Mouse (Mus musculus) c-Kit-positive CD71-negative TER-119-negative erythroid progenitor cells, embryonic 14.5 days (primary cell): ENCODE results near the gene Samd10.

Source experiments
- DNase-seq: peaks from one replicate; pipeline ENCODE4 v3.0.0-alpha.2; 2013; ENCODE audit warnings: low read depth

Gene Samd10

DNA sequence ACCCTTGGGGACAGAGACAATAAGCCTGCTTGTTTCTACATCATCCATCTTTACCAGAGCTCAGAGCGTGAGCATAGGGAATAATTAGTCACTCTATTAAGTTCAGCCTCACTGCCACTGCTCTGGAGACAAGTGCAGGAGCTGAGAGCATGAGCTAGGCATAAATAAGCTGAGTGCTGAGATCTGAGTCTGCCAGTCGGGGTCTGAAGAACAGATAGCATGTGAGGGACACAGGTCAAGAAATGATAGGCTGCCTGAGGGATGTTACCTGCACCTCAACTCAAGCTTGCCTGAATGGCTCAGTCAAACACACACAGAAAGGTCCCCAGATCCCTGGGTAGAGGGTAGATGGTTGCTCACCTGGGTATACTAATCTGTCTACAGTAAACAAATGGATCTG, 21.9 kb downstream of the Samd10 start:
- no peak for DNase-seq

DNA sequence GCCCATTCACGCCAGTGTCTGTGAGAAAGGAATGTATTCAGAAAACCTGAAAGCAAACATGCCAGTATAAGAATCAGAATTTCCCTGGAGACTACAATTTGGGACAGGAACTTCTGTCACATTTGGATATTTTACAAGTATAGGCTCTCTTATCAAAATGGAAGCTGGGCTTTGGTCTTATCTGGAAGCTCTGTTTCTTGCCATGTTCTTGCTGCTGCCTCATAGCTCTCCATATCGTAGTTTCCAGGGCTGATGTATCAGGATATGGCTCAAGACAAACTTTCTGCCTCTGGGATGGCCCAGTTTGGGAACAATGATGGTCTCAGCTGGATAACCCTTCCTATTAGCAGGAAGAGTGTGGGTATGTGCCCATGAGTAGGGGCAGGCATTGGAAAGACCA, 22.4 kb downstream of the Samd10 start:
- DNase-seq = no peak

DNA sequence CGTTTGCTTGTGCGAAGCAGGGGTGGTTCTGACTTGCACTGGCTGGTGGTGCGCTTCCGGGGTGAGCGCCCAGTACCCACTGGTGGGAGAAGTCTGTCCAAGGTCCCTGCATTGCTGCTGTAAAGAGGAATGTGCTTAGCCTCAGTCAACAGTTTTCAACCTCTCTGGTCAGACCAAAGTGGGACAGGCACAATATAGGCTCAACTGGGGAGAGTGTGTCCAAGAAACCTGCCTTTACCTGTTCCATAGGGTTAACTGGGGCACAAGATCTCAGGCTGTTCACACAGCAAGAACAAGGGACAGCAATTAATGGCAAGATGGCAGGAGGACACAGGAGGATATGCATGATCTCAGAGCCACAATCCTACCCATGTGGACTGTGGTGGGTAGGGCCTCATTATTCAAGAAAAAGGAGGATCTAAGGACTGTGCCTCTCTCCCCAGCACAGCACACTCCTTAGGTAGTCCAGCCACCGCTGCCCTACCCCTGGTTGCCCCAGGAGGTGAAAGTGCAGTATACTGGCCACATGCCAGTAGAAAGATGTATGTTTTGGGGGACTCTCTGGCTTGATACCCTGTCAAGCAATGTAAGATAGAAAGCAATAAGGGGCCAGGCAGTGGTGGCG, 24.0 kb downstream of the Samd10 start:
- no peak for DNase-seq

- DNase-seq = no peak
These were observed 25.1 kb downstream of the Samd10 start for GRCm38 (mm10) chr2:181573961-181574360.

DNA sequence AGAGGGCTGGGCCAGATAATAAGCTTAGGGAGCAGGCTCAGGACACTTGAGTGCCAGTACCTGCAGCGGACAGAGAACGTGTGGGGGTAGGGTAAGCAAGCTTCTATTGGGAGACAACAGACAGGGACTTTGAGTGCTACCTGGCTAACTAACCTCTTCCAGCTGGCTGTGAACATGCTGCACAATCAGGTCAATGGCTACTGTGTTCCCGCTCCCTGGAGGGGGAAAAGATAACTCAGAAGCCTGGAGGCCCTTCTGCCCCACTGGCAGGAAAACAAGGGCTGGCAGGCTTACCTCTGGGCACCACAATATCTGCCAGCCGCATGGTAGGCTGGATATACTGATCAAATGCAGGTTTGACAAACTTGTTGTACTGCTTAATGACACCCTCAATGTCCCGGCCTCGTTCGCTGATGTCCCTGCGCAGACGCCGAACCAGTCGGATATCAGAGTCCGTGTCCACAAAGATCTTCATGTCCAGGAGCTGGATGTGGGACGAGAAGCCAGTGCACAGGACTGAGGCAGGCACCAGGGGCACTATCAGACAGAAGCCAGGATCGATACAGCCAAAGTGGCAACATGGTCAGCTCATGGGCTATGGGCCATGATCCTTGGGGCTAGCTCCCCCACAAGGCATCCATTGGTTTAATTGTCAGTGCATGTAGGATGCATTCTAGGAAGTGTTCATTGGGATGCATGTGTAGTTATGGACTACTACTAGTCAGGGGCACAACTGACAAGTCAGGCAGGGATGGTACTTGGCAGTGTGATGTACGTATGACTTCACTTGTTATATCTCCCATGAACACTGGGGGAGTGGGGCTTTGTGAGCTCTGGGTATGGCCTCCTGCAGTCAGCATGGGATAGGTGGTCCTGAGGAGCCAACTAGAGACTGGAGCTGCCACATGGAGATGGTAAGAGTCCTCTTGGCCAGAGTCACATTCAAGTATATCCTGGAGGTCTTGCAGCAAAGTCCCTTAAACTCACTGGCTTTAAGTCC, 25.8 kb downstream of the Samd10 start:
- DNase-seq = no peak

DNA sequence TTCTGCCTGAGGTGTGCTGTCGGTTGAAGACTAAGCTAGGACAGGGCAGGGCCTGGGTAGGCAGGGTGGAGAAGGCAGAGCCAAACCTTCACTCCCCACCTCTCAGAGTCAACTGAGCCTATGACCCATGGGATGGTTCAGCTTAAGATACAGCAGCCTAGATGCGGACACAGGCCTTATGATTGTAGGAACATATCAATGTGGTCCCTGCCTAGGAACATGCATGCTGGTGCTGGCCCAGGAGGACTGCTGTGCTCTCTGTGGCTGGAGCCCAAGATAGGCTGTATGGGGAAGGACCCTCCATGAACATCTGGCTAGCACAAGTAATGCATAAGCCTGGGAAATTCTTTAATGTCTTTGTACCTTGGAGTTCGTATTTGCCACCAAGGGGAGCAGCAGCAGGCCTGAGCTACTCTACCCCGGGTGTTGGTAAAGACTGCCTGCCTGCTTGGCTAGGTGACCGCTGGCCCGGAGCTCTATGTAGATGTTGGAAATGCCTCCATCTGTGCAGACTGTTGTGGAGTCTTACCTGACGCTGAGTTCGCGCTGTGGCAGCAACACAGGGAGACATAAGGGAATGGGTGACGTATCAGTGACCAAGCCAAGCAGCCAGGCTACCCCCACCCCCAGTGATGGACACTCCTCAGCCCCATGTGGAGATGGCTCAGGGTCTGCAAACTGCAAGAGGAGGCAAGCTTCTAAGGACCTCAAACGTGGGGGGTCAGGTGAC, 26.9 kb downstream of the Samd10 start:
- DNase-seq = no peak

DNA sequence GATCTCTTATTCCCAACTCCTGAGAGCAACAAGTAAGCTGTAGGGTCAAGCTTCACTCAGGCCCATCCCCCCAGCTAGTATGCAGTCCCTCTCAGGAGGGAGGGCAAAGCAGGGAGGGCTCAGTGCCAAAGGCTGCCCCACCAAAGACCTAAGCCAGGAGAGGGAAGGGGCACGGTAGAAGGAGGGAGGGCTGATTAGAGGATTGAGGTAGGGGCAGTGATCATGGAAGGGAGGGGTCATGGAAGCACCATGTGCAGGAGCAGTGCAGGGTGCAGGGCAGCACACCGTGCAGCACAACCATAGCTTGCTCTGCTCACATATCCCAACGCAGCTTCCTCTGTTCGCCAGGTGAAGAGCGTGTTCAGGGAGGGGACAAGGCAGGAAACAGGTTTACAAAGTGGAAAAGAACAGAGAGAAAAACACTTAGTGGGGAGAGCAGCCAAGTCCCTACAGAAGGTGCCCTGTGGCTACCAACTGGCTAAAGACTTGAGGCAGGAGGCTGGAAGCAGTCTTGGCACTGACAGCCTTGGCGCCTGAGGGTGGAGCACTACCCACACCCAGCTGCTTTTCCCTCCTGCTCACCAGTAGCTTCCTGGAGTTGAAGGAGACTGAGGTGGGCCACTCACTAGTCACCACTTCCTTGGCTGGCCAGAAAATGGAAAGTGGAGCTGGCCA, 28.0 kb downstream of the Samd10 start:
- DNase-seq = no peak

DNA sequence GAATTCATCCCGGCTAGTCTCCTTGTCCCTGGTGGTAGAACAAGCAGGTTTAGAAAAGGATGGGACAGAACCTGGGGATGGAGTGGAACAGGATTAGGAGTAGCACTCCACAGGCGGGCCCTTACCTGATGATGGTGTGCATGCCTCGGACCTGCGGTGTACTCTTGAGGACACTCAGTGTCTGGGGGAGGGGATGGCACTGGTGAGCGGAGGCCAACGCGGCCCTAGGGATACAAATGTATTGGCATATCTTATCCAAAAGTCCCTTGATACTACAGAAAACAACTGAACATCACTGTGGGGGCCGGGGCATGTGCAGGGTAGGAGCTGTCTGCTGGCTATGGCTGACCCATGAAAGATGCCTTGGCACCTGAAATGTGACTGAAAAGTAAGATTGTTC, 28.6 kb downstream of the Samd10 start:
- DNase-seq = no peak

GRCm38 (mm10) chr2:181569856-181570255, 29.2 kb downstream of the Samd10 start:
- no peak for DNase-seq

DNA sequence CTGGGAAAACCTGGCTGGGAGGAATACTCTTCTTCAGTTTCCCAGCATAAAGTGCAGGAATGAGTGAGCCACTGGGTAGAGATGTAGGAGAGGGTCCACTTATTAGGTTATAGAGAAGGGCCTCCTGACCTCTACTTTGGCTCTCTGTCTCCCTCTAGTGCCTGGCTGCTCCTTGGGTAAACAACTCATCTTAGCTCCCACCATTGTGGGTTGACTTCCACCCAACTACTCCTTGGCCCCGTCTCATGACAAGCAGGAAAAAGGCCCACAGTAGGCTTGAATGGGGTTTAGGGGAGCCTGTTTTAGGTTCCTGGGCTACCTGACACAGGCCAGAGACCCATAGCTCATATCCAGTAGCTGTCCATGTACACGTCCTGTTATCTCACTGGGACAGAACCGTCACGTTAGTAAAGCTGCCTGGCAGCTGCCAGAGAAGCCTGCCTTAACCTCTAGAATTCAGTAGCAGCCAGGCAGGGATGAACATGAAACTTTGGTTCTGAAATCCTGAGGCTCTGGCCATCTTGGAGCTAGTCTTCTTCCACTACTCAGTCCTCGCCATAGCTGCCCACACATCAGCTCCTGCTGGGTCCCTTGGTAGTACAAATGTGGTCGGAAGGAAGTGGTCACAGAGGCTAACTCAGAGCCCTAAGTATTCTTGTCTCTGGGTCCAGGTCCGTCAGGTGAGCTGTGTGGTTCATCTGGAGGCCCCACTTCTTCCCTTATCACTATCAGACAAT, 30.6 kb downstream of the Samd10 start:
- DNase-seq = peak; percentile 62

GRCm38 (mm10) chr2:181567338-181567737, 31.7 kb downstream of the Samd10 start:
- DNase-seq = no peak

DNA sequence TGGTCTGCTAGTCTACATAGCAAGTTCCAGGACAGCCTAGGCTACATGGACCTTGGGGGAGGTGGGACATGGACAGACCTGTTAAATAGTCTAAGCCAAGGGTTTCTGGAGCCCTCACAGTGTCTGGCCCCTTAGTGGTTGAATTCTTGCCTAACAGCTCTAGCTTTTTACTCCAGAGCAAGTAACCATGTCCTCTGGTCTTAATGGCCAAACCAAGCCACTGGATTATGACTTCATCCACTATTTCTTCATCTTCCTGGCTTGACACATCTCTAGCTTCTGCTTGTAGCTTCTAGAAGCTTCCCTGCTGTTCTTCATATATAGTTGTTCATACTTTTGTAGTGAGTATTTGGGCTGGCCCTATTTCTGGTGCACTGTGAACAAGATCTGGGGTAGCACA, 45.2 kb downstream of the Samd10 start:
- DNase-seq = no peak

GRCm38 (mm10) chr2:181550233-181550632, 48.8 kb downstream of the Samd10 start:
- no peak for DNase-seq

GRCm38 (mm10) chr2:181548682-181549081, 50.3 kb downstream of the Samd10 start:
- DNase-seq = no peak

- DNase-seq = no peak
These were observed 50.8 kb downstream of the Samd10 start for GRCm38 (mm10) chr2:181548227-181548626.

GRCm38 (mm10) chr2:181546142-181546541, 52.9 kb downstream of the Samd10 start:
- no peak for DNase-seq
